Mouse (Mus musculus) ovary, postnatal 10 days (tissue): ENCODE data around the gene Olfr1357.
"Not testable (repeated sequence)": the region's sequence is repeated elsewhere in the genome, so short reads cannot be mapped to it uniquely, and the experiment has no call there.

Experiments
- DNase-seq: peaks from one replicate; pipeline ENCODE4 v3.0.0; 2022; ENCODE audit warnings: low spot score

The Olfr1357 gene

GRCm38 (mm10) chr10:78617974-78618373 is at the start of gene Olfr1357:
Gene Olfr1357 (minus strand): TSS chr10:78618074.
- DNase-seq: no peak

- not testable (repeated sequence) for DNase-seq
Observed at GRCm38 (mm10) chr10:78666696-78667095, 48.8 kb upstream of the Olfr1357 start.

GRCm38 (mm10) chr10:78664546-78664945 is 46.7 kb upstream of the Olfr1357 start:
- no peak for DNase-seq

- no peak for DNase-seq
Observed at GRCm38 (mm10) chr10:78661198-78661597, 43.3 kb upstream of the Olfr1357 start.

GRCm38 (mm10) chr10:78632311-78632710 is 14.4 kb upstream of the Olfr1357 start:
- no peak for DNase-seq

GRCm38 (mm10) chr10:78630194-78630593 is 12.3 kb upstream of the Olfr1357 start:
- no peak for DNase-seq

GRCm38 (mm10) chr10:78623143-78623542 is 5.3 kb upstream of the Olfr1357 start:
- not testable (repeated sequence) for DNase-seq

- DNase-seq: no peak
Observed at GRCm38 (mm10) chr10:78607602-78608001, 10.3 kb downstream of the Olfr1357 start.

- no peak for DNase-seq
Observed at GRCm38 (mm10) chr10:78605080-78605479, 12.8 kb downstream of the Olfr1357 start.

- no peak for DNase-seq
Observed at GRCm38 (mm10) chr10:78599865-78600264, 18.0 kb downstream of the Olfr1357 start.

- DNase-seq: no peak
Observed at GRCm38 (mm10) chr10:78594566-78594965, 23.3 kb downstream of the Olfr1357 start.

GRCm38 (mm10) chr10:78594157-78594556 is 23.7 kb downstream of the Olfr1357 start:
- DNase-seq: no peak

- no peak for DNase-seq
Observed at GRCm38 (mm10) chr10:78593736-78594135, 24.1 kb downstream of the Olfr1357 start.

GRCm38 (mm10) chr10:78592856-78593379 is 25.0 kb downstream of the Olfr1357 start:
- no peak for DNase-seq

GRCm38 (mm10) chr10:78591406-78592328 is 26.2 kb downstream of the Olfr1357 start, which contains the start of gene Syde1:
Gene Syde1 (minus strand): TSS chr10:78591964.
- DNase-seq: peak; percentile 61

GRCm38 (mm10) chr10:78590744-78591143 is 27.1 kb downstream of the Olfr1357 start:
- no peak for DNase-seq

GRCm38 (mm10) chr10:78589901-78590300 is 28.0 kb downstream of the Olfr1357 start:
- DNase-seq: no peak

- DNase-seq: no peak
Observed at GRCm38 (mm10) chr10:78589291-78589690, 28.6 kb downstream of the Olfr1357 start.

GRCm38 (mm10) chr10:78586026-78586425 is 31.8 kb downstream of the Olfr1357 start:
- no peak for DNase-seq

GRCm38 (mm10) chr10:78585606-78586005 is 32.3 kb downstream of the Olfr1357 start:
- DNase-seq: no peak

- no peak for DNase-seq
Observed at GRCm38 (mm10) chr10:78584996-78585395, 32.9 kb downstream of the Olfr1357 start.

- no peak for DNase-seq
Observed at GRCm38 (mm10) chr10:78583939-78584338, 33.9 kb downstream of the Olfr1357 start.

- no peak for DNase-seq
Observed at GRCm38 (mm10) chr10:78583347-78583746, 34.5 kb downstream of the Olfr1357 start.
